Mouse (Mus musculus) lung, postnatal 0 days (tissue): ENCODE measurements at regions not wholly inside any gene's neighbourhood (a gene's known extent, or its start where the extent isn't known, plus 50 kb on each side); places are given as distances from the start of the nearest gene placed in this dataset.

Source experiments
- ATAC-seq: fragments of 200-750 bp; cut with Nextera tagmentation; 2 replicates; pipeline ENCODE4 v1.8.0; 2017; ENCODE audit warnings: moderate library complexity
- DNase-seq: peaks from one replicate; pipeline ENCODE4 v3.0.0-alpha.2; 2016; ENCODE audit warnings: low spot score
- H3K27ac ChIP-seq: fragments of 300-500 bp; sonication (generic); 2 replicates; pipeline ENCODE4 v1.5.1; 2014; ENCODE audit warnings: antibody characterized with exemption, mild to moderate bottlenecking, low read length, mixed read lengths
- H3K27me3 ChIP-seq: fragments of 300-500 bp; sonication (generic); replicated peaks from 2 replicates; pipeline ENCODE4 v1.6.1; 2014; ENCODE audit warnings: low read length, mixed read lengths; ENCODE audit not compliant: insufficient read depth
- H3K36me3 ChIP-seq: fragments of 300-500 bp; sonication (generic); 2 replicates; pipeline ENCODE4 v1.6.1; 2014; ENCODE audit warnings: low read length, mixed read lengths; ENCODE audit not compliant: insufficient read depth
- H3K4me1 ChIP-seq: fragments of 300-500 bp; sonication (generic); 2 replicates; pipeline ENCODE4 v1.6.1; 2014; ENCODE audit warnings: antibody characterized with exemption, low read depth, low read length, mixed read lengths; ENCODE audit not compliant: insufficient read depth
- H3K4me2 ChIP-seq: fragments of 300-500 bp; sonication (generic); replicated peaks from 2 replicates; pipeline ENCODE4 v1.6.1; 2014; ENCODE audit warnings: low read depth, mild to moderate bottlenecking, low read length, moderate library complexity, mixed read lengths
- H3K4me3 ChIP-seq: fragments of 300-500 bp; sonication (generic); 2 replicates; pipeline ENCODE4 v1.5.1; 2014; ENCODE audit warnings: low read depth, low read length
- H3K9ac ChIP-seq: fragments of 300-500 bp; sonication (generic); replicated peaks from 2 replicates; pipeline ENCODE4 v1.6.1; 2014; ENCODE audit warnings: low read depth, mild to moderate bottlenecking
- H3K9me3 ChIP-seq: fragments of 300-500 bp; sonication (generic); 2 replicates; pipeline ENCODE4 v1.6.1; 2016; ENCODE audit warnings: low read length, mixed read lengths
- CTCF ChIP-seq: IDR thresholded peaks from 2 replicates; pipeline ENCODE4 v1.5.1; 2016; ENCODE audit warnings: antibody characterized with exemption, mild to moderate bottlenecking
- EP300 ChIP-seq: IDR thresholded peaks from 2 replicates; pipeline ENCODE4 v1.6.1; 2016; ENCODE audit warnings: antibody characterized with exemption, mild to moderate bottlenecking, control low read depth
- WGBS: fragments of 180-500 bp; shearing (Covaris S2); extraction: QIAGEN DNeasy Blood & Tissue Kit; methylation state at CpG from one replicate; pipeline ENCODE4 v1.1.7; 2014; 5-methylcytosine and 5-hydroxymethylcytosine counted together

DNA sequence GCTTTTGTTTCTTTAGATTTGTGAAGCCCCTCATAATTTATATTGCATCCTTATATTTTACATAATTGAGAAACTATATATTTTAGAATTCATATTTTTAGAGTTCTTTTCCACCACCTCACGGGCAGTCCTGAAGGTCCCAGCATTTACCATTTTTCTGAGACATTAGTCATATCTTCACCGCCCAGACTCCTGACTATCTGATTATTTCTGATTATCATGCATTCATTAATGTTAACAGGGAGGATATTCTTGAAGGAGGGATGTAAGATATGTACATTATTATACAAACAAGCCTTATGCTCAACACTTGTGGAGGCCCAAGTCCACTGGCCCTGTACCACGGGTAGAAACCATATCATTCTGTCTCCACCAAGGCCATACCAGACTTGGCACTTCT lies 743.4 kb downstream of the Hace1 start:
- Histone ChIP-seq H3K27ac (no peak overlapping the region), H3K36me3 (no peaks in the 10 kb centered on the region), H3K9me3 (no peaks in the 10 kb centered on the region), H3K4me1 (no peaks in the 10 kb centered on the region), H3K4me3 (no peak overlapping the region), H3K9ac (no peak overlapping the region), H3K27me3 (no peaks in the 10 kb centered on the region), H3K4me2 (no peak overlapping the region)
- 76% methylated on average over 3 of the region's 3 CpGs for WGBS
- ATAC-seq (no peak), DNase-seq (no peak)
- TF ChIP-seq CTCF (no peak), EP300 (no peak)

DNA sequence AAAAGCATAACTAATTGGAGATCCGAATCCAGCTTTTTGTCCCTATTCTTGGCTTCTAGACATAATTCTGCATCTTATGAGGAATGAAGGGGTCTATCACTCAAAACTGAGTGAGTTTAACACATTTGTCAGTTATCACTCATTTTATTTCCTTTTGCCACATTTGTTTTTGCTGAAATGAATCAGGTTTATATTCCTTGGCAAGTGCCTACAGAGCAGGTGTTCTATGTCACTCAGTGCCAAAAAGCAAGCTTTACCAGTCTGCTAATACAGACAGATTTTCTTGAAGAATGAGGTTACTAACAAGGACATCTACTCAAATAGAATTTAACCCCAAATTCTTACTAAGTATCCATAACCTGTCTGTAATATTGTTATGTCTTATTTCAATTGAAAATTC lies 751.4 kb downstream of the Hace1 start:
- TF ChIP-seq EP300 (no peak), CTCF (no peak)
- H3K36me3 ChIP-seq, result no peaks in the 10 kb centered on the region
- no peaks in the 10 kb centered on the region for H3K27me3 ChIP-seq
- no peak for ATAC-seq
- H3K9me3 ChIP-seq, result no peaks in the 10 kb centered on the region
- H3K4me3 ChIP-seq, result no peak overlapping the region
- H3K9ac ChIP-seq, result no peak overlapping the region
- H3K4me2 ChIP-seq, result no peak overlapping the region
- H3K27ac ChIP-seq, result no peak overlapping the region
- no peaks in the 10 kb centered on the region for H3K4me1 ChIP-seq
- no peak for DNase-seq
- WGBS, result 68% methylated on average over 1 of the region's 1 CpGs

DNA sequence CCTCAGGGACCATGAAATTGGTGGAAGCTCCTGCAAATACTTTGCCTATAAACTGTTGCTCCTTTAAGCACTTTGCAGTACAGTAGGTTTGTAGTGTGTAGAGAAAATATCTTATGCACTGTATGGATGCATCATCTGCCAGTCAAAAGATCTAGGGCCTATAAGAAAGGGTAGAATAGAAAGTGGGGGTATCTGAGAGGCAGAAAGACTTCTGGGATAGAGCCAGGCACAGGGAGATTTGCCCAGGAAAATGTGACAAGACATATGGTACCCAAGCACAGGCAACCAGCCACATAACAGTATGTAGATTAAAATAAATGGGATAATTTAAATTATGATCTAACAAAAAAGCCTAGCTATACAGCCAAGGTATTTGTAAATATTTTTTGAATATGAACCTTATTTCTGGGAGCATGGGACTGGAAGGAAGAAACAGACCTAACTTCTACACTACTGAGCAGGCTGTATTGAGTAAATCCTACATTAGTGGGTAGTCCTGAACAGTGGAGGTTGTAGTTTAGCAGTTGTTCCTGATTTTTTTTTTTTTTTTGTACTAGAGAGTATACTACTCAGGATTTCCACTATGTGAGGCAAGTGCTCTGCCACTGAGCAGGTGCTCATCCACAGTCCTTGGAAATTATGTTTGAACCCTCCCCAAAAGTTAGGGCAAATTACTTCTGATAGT lies 754.1 kb downstream of the Hace1 start:
- Histone ChIP-seq H3K4me3 (no peak overlapping the region), H3K9ac (no peak overlapping the region), H3K4me2 (no peak overlapping the region), H3K27ac (no peak overlapping the region), H3K27me3 (no peaks in the 10 kb centered on the region), H3K36me3 (no peaks in the 10 kb centered on the region), H3K4me1 (no peaks in the 10 kb centered on the region), H3K9me3 (no peaks in the 10 kb centered on the region)
- DNase-seq (no peak), ATAC-seq (no peak)
- TF ChIP-seq CTCF, result no peak
- no peak for TF ChIP-seq EP300

DNA sequence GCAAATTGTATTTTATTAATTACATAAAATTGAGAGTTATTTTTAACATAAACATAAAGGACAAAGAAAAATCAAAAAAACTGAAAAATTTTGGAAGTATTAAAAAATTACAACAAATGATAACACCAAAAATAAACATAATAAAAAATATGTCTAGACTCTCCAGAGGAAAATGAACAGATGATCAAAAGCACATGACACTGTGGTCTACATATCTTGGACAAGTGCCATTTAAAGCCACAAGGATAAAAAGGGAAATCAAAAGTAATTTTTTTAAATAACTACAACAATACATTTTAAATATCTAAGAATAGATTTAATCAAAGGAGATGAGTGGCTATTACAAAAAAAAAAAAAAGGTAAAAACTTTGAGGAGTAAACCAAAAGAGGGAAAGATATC lies 755.6 kb downstream of the Hace1 start:
- Histone ChIP-seq H3K9me3 (no peaks in the 10 kb centered on the region), H3K9ac (no peak overlapping the region), H3K27ac (no peak overlapping the region), H3K27me3 (no peaks in the 10 kb centered on the region), H3K36me3 (no peaks in the 10 kb centered on the region), H3K4me1 (no peaks in the 10 kb centered on the region), H3K4me2 (no peak overlapping the region), H3K4me3 (no peak overlapping the region)
- ATAC-seq, result no peak
- TF ChIP-seq CTCF, result no peak
- TF ChIP-seq EP300, result no peak
- no peak for DNase-seq

GRCm38 (mm10) chr10:46345315-46345714 lies 767.7 kb downstream of the Hace1 start:
- Histone ChIP-seq H3K27me3 (no peaks in the 10 kb centered on the region), H3K36me3 (no peaks in the 10 kb centered on the region), H3K27ac (no peak overlapping the region), H3K4me1 (no peaks in the 10 kb centered on the region), H3K9ac (no peak overlapping the region), H3K4me2 (no peak overlapping the region), H3K4me3 (no peak overlapping the region), H3K9me3 (no peaks in the 10 kb centered on the region)
- TF ChIP-seq CTCF (no peak), EP300 (no peak)
- DNase-seq (no peak), ATAC-seq (no peak)
- WGBS, result 65% methylated on average over 4 of the region's 4 CpGs

DNA sequence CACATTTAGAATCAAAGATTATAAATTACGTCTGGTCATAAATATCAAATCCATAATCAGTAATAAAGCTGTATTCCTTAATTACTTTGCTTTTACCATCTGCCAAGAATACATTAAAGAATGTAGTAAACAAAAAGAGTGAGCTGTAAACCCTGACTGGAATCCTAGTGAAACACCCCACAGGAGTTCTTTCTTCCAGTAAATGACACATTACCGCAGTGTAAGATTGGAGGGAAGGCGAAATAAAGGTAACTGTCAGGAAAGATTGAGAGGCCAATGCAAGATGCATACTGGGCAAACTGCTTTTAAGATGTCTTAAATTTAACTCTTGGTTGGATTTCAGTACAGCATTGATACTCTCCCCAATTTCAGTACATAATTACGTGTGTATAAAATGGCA lies 772.0 kb downstream of the Hace1 start:
- no peak for ATAC-seq
- H3K9ac ChIP-seq, result no peak overlapping the region
- no peak for DNase-seq

DNA sequence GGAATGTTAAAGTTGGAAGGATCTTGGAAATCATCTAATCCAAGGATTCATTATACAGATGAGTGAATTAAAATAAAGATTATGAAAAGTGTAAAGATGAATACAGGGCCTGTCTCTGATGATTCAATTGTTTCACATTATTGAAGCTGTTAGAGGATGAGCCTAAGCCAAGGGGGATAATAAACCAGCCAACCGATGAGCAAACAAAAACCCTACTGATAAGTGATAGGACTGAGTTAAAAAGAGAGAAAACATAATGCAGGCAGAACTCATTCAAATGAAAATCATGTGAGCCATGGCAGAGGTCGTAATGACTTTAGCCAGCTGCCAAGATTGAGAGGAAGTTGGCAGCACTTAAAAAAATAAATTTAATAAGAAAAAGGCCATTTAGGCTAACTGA lies 772.6 kb downstream of the Hace1 start:
- H3K9me3 ChIP-seq, result no peaks in the 10 kb centered on the region
- H3K4me2 ChIP-seq, result no peak overlapping the region
- 43% methylated on average over 2 of the region's 2 CpGs for WGBS
- H3K36me3 ChIP-seq, result no peaks in the 10 kb centered on the region
- TF ChIP-seq EP300, result no peak
- no peak for TF ChIP-seq CTCF
- no peak overlapping the region for H3K9ac ChIP-seq
- H3K4me1 ChIP-seq, result no peaks in the 10 kb centered on the region
- H3K27me3 ChIP-seq, result no peaks in the 10 kb centered on the region
- H3K27ac ChIP-seq, result no peak overlapping the region
- ATAC-seq (no peak), DNase-seq (no peak)
- H3K4me3 ChIP-seq, result no peak overlapping the region

More for the DNA sequence above, 772.0 kb downstream of the Hace1 start:
- Histone ChIP-seq H3K4me2 (no peak overlapping the region), H3K4me1 (no peaks in the 10 kb centered on the region), H3K27ac (no peak overlapping the region), H3K4me3 (no peak overlapping the region), H3K9me3 (no peaks in the 10 kb centered on the region), H3K36me3 (no peaks in the 10 kb centered on the region), H3K27me3 (no peaks in the 10 kb centered on the region)
- TF ChIP-seq EP300 (no peak), CTCF (no peak)
- 66% methylated on average over 4 of the region's 4 CpGs for WGBS
